Mouse (Mus musculus) gastrocnemius, adult 2 months (tissue): ENCODE results near the gene Arfgef2. TPM values are rescaled to one million over a fixed set of nuclear protein-coding genes. Genes with fewer than 3 reads are reported as not detected.

Experiments
- DNase-seq: peaks from one replicate; pipeline ENCODE4 v3.0.0; 2022
- H3K27ac ChIP-seq: fragments of 200-600 bp; 2 replicates; pipeline ENCODE4 v1.8.1; 2022; ENCODE audit warnings: mild to moderate bottlenecking
- H3K4me3 ChIP-seq: fragments of 200-600 bp; 2 replicates; pipeline ENCODE4 v1.8.1; 2022; ENCODE audit warnings: mild to moderate bottlenecking, moderate library complexity
- CTCF ChIP-seq: fragments of 200-600 bp; IDR thresholded peaks from 2 replicates; pipeline ENCODE4 v1.8.1; 2022; ENCODE audit warnings: antibody characterized with exemption, mild to moderate bottlenecking, moderate library complexity
- intact Hi-C: fragments of 180-260 bp; cut with DNase I; formaldehyde crosslinking; loops from one replicate; pipeline ENCODE4 v1.15.1; 2025
- total RNA-seq, 2 experiments: library from RNA; stranded (reverse); gene quantifications; 2 replicates each; pipeline ENCODE4 v1.2.3; 2021

Gene Arfgef2
- total RNA-seq, 2 experiments from 2014 or later: 24.9 to 30.9 TPM

DNA sequence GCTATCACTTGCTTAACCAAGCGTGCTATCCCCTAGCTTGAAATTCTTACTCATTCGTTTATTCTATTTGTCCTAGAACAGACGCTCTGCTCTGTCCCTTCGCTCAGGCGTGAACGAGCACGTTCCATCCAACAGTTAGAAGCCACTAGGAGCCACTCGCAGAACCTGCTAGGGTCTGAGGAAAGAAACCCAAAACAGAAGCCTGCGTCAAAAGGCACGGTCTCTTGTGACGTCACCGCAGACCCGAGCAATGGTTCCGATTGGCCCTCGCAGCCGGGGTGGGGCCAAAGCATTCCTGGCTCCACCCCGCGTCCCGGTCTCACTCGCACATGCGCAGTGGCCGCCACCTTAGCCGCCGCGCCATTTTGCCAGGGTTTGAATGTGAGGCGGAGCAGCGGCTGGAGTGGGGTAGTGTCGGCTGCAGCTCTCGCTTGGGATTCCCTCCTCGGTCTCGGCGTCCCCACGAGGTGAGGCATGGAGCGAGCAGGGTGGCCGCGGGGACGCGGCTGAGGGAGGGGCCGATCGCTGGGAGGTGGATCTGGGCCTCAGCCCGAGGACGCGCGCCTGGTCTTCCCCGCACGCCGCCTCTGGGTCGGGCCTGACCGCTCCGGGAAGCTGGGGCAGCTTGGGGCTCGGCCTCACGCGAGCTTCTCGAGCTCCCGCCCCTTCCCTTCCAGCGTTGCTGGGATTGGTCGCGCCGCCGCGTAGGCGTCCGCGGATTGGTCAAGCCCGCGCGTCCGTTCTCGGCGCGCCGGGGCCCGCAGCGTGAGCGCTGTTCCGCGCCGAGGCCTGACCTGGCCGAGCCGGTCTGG lies 100.5 kb downstream of the Arfgef2 start, which contains the start of gene Cse1l:
Cse1l (plus strand) TSS at position 330 of the 812 bp plus-strand sequence.
- intact Hi-C loops: no loop called here
- TF ChIP-seq CTCF: no peak
- H3K27ac ChIP-seq: peak within 1 kb of the TSS; percentile 98
- H3K4me3 ChIP-seq: peak within 1 kb of the TSS; percentile 92
- peak; percentile 98 for DNase-seq

- Histone ChIP-seq H3K4me3 (peak overlapping the region; percentile 92), H3K27ac (peak overlapping the region; percentile 98)
- intact Hi-C loops: no loop called here
- no peak for TF ChIP-seq CTCF
- DNase-seq: peak; percentile 42
Measured at GRCm38 (mm10) chr2:166906523-166907182, 101.3 kb downstream of the Arfgef2 start.

GRCm38 (mm10) chr2:166909729-166910128 lies 104.3 kb downstream of the Arfgef2 start:
- no peak for TF ChIP-seq CTCF
- DNase-seq: no peak
- Histone ChIP-seq H3K27ac (no peak overlapping the region), H3K4me3 (no peak overlapping the region)
- intact Hi-C loops: no loop called here

- no peak for DNase-seq
- H3K4me3 ChIP-seq: no peak overlapping the region
- H3K27ac ChIP-seq: no peak overlapping the region
- intact Hi-C loops: no loop called here
- no peak for TF ChIP-seq CTCF
Measured at GRCm38 (mm10) chr2:166910536-166910935, 105.1 kb downstream of the Arfgef2 start.

- no peak overlapping the region for H3K27ac ChIP-seq
- no peak overlapping the region for H3K4me3 ChIP-seq
- DNase-seq: no peak
- intact Hi-C loops: no loop called here
- no peak for TF ChIP-seq CTCF
Measured at GRCm38 (mm10) chr2:166923971-166924370, 118.6 kb downstream of the Arfgef2 start.

DNA sequence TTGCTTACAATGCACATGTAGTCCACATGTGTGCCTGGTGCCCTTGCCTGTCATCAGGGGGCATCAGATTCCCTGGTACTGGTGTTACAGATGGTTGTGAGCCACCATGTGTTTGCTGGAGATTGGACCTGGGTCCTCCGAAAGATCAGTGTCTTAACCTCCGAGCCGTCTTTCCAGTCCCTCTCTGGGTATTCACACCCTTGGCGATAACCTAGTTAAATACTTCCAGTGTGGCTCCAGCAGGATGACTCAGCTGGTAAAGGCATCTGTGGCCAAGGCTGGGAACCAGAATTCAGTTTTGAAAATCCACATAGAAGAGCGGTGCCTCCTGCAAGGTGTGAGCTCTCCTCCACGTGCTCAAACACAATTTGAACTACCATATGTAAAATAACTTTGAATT lies 128.6 kb downstream of the Arfgef2 start:
- H3K27ac ChIP-seq: no peak overlapping the region

DNA sequence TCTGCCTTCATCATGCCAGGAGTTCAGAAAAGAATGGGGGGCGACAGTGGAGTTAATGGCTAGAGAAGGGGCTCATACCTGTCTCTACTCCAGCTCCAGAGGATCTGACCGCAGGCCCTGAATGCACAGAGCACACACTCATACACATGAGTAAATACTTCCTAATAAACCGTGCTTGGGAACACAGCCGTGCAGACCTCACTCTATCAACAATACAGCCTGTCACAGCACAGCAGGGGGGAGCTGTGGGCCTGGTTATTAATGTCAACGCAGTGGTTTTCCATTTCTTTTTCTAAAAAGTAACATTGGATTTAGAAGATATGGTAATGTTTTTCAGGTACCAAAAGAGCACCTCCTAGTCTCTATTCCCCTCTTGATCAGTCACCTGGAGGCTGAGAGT lies 129.0 kb downstream of the Arfgef2 start:
- no peak for DNase-seq
- intact Hi-C loops: loop anchor here (5.0 kb wide), 1 partner anchor 57 kb away; no protein-coding TSS in a partner anchor
- TF ChIP-seq CTCF: no peak

More for the DNA sequence above, 128.6 kb downstream of the Arfgef2 start:
- TF ChIP-seq CTCF: no peak
- DNase-seq: no peak
- H3K4me3 ChIP-seq: no peak overlapping the region
- intact Hi-C loops: loop anchor here (5.0 kb wide), 1 partner anchor 57 kb away; no protein-coding TSS in a partner anchor

GRCm38 (mm10) chr2:166935582-166935981 lies 130.2 kb downstream of the Arfgef2 start:
- TF ChIP-seq CTCF: no peak
- DNase-seq: no peak
- intact Hi-C loops: no loop called here
- no peak overlapping the region for H3K27ac ChIP-seq
- no peak overlapping the region for H3K4me3 ChIP-seq

More for the DNA sequence above, 129.0 kb downstream of the Arfgef2 start:
- no peak overlapping the region for H3K4me3 ChIP-seq
- H3K27ac ChIP-seq: no peak overlapping the region

GRCm38 (mm10) chr2:166936166-166936565 lies 130.8 kb downstream of the Arfgef2 start:
- no peak overlapping the region for H3K27ac ChIP-seq
- no peak for TF ChIP-seq CTCF
- intact Hi-C loops: no loop called here
- DNase-seq: no peak
- H3K4me3 ChIP-seq: no peak overlapping the region

- intact Hi-C loops: no loop called here
- Histone ChIP-seq H3K27ac (no peak overlapping the region; the same call in 1 of the 2 replicates), H3K4me3 (no peak overlapping the region)
- TF ChIP-seq CTCF: no peak
- DNase-seq: no peak
Measured at GRCm38 (mm10) chr2:166943146-166943545, 137.8 kb downstream of the Arfgef2 start.

DNA sequence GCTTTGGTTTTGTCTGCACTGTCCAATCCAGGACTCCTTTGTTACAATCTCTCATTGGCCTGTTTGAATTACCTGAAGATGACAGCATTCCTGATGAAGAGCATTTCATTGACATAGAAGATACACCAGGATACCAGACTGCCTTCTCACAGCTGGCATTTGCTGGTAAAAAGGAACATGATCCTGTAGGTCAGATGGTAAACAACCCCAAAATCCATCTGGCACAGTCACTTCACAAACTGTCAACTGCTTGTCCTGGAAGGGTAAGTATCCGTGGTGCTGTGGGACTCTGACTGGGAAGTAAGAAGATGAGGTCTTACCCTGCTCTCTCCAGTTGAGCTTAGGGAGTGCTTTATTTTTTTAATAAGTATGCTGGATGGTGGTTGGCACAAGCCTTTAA lies 139.0 kb downstream of the Arfgef2 start:
- TF ChIP-seq CTCF: no peak
- intact Hi-C loops: no loop called here
- peak overlapping the region; percentile 67 for H3K27ac ChIP-seq
- no peak overlapping the region for H3K4me3 ChIP-seq
- DNase-seq: no peak

- intact Hi-C loops: no loop called here
- no peak for DNase-seq
- TF ChIP-seq CTCF: peak; percentile 50
- Histone ChIP-seq H3K27ac (peak overlapping the region; percentile 67), H3K4me3 (no peak overlapping the region)
Measured at GRCm38 (mm10) chr2:166945456-166945855, 140.1 kb downstream of the Arfgef2 start.

Other genes with a start within 250 kb of the Arfgef2 start
- 1 to 10 TPM; 3.0 to 5.2 TPM for gene Prex1, start 91.8 kb upstream of the Arfgef2 start, total RNA-seq
- 1 to 10 TPM; 2.2 to 3.1 TPM for gene Trp53rkb, start 13.1 kb upstream of the Arfgef2 start, total RNA-seq
- gene Cse1l, start 100.5 kb downstream of the Arfgef2 start, total RNA-seq: 10 to 100 TPM; 55.6 to 57.4 TPM
- 10 to 100 TPM; 35.3 to 37.0 TPM for gene Stau1, start 190.7 kb downstream of the Arfgef2 start, total RNA-seq
- gene Ddx27, start 209.6 kb downstream of the Arfgef2 start, total RNA-seq: 10 to 100 TPM in 1 of 2 experiments, 1 to 10 TPM in 1; 9.3 to 10.1 TPM